Mouse (Mus musculus): Measurements from ENCODE around the gene Hcrtr1. TPM values are rescaled to one million over a fixed set of nuclear protein-coding genes. Genes with fewer than 3 reads are reported as not detected.

Hcrtr1 gene
- polyA plus RNA-seq, 1 experiment, result not detected

DNA sequence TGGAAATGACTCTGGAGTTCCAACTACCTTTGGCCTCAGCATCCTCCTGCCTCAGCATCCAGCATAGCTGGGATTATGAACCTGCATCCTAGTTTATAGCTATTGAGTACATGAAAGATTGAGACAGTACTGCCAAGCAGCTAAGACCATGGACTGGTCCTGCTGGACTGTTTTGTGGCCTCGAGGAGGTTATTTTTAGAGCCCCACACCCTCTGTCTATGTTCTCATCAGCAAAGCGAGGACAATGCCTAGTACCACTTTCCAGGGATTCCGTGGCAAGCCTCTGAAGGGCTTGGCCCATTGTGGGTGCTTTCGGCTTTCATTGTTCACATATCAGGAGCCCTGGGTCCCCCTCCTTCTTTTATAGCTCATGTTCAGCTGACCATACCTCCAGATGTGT, 31.2 kb upstream of the Hcrtr1 start:
- H3K27ac ChIP-seq (ENCODE audit: insufficient read depth, low read depth, low read length), result no peak overlapping the region
- no peak overlapping the region for H3K4me3 ChIP-seq (ENCODE audit: insufficient read depth, low read depth, low read length)
- TF ChIP-seq CTCF (IDR thresholded peaks at IDR 0.05; ENCODE audit: insufficient read depth, low read depth, low read length) (no peak), POLR2A (IDR thresholded peaks at IDR 0.05; ENCODE audit: insufficient read depth, low read depth, low read length) (no peak)
- WGBS, result 92% methylated on average over 4 of the region's 4 CpGs
- H3K4me1 ChIP-seq (ENCODE audit: control insufficient read depth, insufficient read depth, low read length), result peaks cover 29% of the 10 kb centered on the region

DNA sequence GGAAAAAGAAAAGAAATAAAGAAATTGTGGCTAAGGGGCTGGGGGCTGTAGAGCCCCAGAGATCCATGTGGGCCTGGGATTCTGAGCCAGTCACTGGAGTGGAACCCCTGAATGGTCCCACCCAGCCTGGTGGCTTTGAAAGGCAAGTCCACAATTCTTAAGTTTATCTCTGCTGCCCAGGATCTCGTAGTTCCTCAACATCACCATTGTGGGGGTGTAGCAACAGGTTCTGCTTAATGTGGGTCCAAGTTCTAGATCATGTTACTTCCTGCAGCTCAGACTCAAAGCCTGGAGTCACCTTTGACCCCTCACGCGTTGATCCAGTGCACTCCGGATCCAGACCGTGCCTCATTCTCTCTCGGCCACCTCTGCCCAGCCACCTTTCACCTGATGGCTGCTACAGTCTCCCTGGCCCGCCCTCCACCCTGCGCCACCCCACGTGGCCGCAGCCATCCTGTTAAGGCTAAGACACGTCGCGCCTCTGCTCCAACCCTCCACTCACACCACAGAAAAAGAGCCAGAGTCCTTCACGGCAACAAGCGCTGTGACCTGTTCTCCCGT, 30.3 kb upstream of the Hcrtr1 start:
- no peak overlapping the region for H3K4me3 ChIP-seq (ENCODE audit: insufficient read depth, low read depth, low read length)
- WGBS, result 91% methylated on average over 16 of the region's 16 CpGs
- no peak overlapping the region for H3K27ac ChIP-seq (ENCODE audit: insufficient read depth, low read depth, low read length)
- TF ChIP-seq POLR2A (IDR thresholded peaks at IDR 0.05; ENCODE audit: insufficient read depth, low read depth, low read length) (no peak), CTCF (IDR thresholded peaks at IDR 0.05; ENCODE audit: insufficient read depth, low read depth, low read length) (no peak)
- H3K4me1 ChIP-seq (ENCODE audit: control insufficient read depth, insufficient read depth, low read length), result peaks cover 21% of the 10 kb centered on the region

DNA sequence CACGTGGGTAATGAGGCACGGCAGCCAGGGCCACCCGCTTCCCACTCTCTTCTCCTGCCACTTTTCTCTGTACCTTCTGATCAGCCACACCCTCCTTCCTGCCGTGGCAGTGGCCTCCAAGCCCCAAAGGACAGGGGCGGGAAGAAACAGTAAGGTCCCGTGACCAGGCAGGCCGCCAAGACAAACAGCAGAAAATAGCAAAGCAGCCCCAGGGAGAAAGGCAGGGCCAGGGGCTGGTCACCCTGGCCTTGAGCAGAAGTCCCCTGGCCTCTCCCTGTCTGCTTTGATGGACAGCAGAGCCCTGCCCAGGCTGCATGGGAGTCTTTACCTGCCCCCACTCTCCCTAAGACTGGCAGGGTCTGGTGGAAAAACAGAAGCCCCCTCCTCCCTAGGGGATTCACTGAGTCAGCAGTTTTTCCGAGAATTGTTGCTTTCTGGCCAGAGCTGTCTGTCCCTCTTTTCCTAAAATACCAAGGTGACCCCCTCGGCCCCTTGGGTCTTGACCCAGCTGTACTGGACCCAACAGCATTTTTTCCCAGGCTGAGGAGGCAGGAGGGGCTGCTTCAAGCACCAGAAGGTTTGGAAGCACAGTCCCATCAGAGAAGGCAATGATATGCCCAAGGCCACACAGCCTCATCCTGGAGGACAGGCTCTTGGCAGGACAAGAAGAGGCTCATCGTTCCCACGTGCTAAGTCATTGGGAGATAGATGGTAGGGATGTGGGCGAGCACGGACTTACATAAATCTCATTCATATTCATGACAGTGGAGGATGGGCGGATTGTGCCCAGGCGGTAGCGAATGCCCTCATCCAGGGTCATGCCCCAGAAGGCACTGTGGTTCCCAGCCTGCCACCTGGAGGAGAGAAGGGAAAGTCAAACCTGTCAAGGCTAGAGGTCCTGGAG, 29.4 kb upstream of the Hcrtr1 start:
- WGBS, result 44% methylated on average over 16 of the region's 16 CpGs

DNA sequence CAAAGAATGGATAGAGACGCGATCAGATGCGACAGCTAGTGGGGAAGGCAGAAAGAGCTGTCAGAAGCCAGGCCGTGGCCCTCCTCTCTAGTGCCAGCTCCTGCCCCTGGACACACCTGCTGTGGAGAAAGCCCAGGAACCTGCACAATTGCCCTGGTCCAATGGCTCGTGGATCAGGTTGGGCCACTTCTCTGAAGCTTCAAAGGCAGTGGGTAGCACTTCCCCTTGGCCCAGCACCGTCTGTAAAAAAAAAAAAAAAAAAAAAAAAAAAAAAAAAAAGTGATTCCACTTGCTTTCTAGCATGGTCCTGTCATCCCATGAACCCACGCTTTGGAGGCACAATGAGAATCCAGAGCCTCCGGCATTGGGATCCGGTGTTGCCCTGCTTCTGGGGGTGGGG, 28.7 kb upstream of the Hcrtr1 start:
- Histone ChIP-seq H3K4me1 (ENCODE audit: control insufficient read depth, insufficient read depth, low read length) (peaks cover 25% of the 10 kb centered on the region), H3K4me3 (ENCODE audit: insufficient read depth, low read depth, low read length) (no peak overlapping the region), H3K27ac (ENCODE audit: insufficient read depth, low read depth, low read length) (no peak overlapping the region)
- WGBS, result 39% methylated on average over 9 of the region's 9 CpGs
- no peak for TF ChIP-seq POLR2A (IDR thresholded peaks at IDR 0.05; ENCODE audit: insufficient read depth, low read depth, low read length)
- no peak for TF ChIP-seq CTCF (IDR thresholded peaks at IDR 0.05; ENCODE audit: insufficient read depth, low read depth, low read length)

More for the DNA sequence above, 29.4 kb upstream of the Hcrtr1 start:
- TF ChIP-seq CTCF (IDR thresholded peaks at IDR 0.05; ENCODE audit: insufficient read depth, low read depth, low read length) (no peak), POLR2A (IDR thresholded peaks at IDR 0.05; ENCODE audit: insufficient read depth, low read depth, low read length) (no peak)
- Histone ChIP-seq H3K4me1 (ENCODE audit: control insufficient read depth, insufficient read depth, low read length) (peaks cover 20% of the 10 kb centered on the region), H3K4me3 (ENCODE audit: insufficient read depth, low read depth, low read length) (no peak overlapping the region), H3K27ac (ENCODE audit: insufficient read depth, low read depth, low read length) (no peak overlapping the region)

DNA sequence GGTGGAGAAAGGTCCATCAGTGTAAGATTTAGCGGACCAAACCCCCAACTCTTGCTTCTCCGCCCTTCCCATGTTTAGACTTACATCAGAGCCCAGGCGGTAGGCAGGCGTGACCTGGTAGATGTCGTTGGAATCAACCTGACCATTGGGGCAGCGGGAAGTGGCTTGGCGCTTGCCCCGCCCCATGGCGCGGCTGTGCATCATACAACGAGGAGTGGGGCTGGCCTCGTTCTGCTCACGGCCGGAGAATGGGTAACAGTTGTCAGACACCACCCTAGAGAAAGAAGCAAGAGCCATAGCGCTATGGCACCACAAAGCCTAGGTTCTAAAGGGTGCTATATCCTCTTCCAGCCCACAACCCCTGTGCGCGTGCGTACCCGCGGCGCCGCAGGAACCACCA, 28.2 kb upstream of the Hcrtr1 start:
- no peak overlapping the region for H3K4me3 ChIP-seq (ENCODE audit: insufficient read depth, low read depth, low read length)
- 79% methylated on average over 22 of the region's 22 CpGs for WGBS

DNA sequence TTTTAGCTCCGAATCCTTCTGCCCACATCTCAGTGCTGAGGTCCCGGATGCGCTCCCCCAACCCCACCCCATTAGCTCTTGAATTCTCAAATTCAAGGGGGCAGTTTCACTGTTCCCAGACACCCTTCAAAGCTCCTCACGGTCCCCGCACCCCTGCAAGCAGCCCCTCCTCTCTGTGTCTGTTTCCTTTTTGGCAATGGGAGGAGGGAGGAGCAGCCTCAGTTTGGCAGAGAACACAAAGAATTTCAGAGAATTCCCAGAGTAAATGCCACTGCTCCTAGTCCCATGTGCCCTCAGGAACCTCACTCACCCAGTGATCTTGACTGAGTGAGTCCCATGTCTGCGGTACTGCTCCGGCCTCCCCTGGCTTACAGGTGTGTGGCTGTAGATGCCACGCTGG, 27.4 kb upstream of the Hcrtr1 start:
- Histone ChIP-seq H3K4me3 (ENCODE audit: insufficient read depth, low read depth, low read length) (no peak overlapping the region), H3K4me1 (ENCODE audit: control insufficient read depth, insufficient read depth, low read length) (peaks cover 25% of the 10 kb centered on the region), H3K27ac (ENCODE audit: insufficient read depth, low read depth, low read length) (no peak overlapping the region)
- WGBS, result 77% methylated on average over 8 of the region's 8 CpGs
- TF ChIP-seq CTCF (IDR thresholded peaks at IDR 0.05; ENCODE audit: insufficient read depth, low read depth, low read length) (no peak), POLR2A (IDR thresholded peaks at IDR 0.05; ENCODE audit: insufficient read depth, low read depth, low read length) (no peak)

More for the DNA sequence above, 28.2 kb upstream of the Hcrtr1 start:
- TF ChIP-seq CTCF (IDR thresholded peaks at IDR 0.05; ENCODE audit: insufficient read depth, low read depth, low read length), result no peak
- Histone ChIP-seq H3K4me1 (ENCODE audit: control insufficient read depth, insufficient read depth, low read length) (peaks cover 25% of the 10 kb centered on the region), H3K27ac (ENCODE audit: insufficient read depth, low read depth, low read length) (no peak overlapping the region)

DNA sequence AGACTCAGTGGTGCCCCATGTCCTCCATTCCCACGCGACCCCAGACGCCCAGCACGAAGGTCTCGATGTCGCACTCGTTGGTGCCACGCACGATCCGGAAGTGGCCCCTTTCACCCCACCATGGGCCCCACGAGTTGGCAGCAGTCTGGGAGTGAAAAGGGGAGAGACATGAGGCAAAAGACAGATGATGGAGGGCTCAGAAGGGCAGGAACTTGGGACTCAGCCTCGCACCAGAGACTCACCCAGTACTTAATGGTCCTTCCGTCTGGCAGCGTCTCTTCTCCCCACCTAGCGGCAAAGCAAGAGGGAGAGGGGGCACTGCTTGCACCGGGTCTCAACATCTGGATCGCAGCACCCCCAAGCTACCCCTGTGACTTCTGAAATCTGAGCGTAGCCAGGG, 26.9 kb upstream of the Hcrtr1 start:
- 89% methylated on average over 18 of the region's 18 CpGs for WGBS
- TF ChIP-seq CTCF (IDR thresholded peaks at IDR 0.05; ENCODE audit: insufficient read depth, low read depth, low read length), result no peak
- Histone ChIP-seq H3K27ac (ENCODE audit: insufficient read depth, low read depth, low read length) (no peak overlapping the region), H3K4me1 (ENCODE audit: control insufficient read depth, insufficient read depth, low read length) (peaks cover 25% of the 10 kb centered on the region), H3K4me3 (ENCODE audit: insufficient read depth, low read depth, low read length) (no peak overlapping the region)

DNA sequence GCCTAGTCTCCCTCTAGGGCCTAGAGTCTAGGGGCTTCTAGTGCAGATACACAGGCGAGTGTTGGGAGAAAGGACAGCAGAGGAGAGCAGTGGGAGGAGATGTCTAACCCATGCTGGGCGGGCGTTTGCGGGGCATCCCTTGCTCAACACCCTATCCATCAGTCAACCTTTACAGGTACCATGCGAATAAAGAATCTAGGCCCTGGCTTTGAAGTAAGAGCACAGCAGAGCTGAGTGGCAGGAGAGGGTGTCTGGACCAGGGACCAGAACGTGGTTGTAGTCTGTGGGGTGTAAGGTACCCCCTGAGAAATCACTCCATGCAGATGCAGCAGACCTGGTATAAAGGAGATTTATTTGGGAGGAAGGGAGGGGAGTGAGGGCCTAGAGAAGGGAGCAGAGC, 25.0 kb upstream of the Hcrtr1 start:
- TF ChIP-seq CTCF (IDR thresholded peaks at IDR 0.05; ENCODE audit: insufficient read depth, low read depth, low read length) (no peak), POLR2A (IDR thresholded peaks at IDR 0.05; ENCODE audit: insufficient read depth, low read depth, low read length) (no peak)
- WGBS, result 93% methylated on average over 6 of the region's 6 CpGs
- peaks cover 25% of the 10 kb centered on the region for H3K4me1 ChIP-seq (ENCODE audit: control insufficient read depth, insufficient read depth, low read length)
- no peak overlapping the region for H3K4me3 ChIP-seq (ENCODE audit: insufficient read depth, low read depth, low read length)
- no peak overlapping the region for H3K27ac ChIP-seq (ENCODE audit: insufficient read depth, low read depth, low read length)

DNA sequence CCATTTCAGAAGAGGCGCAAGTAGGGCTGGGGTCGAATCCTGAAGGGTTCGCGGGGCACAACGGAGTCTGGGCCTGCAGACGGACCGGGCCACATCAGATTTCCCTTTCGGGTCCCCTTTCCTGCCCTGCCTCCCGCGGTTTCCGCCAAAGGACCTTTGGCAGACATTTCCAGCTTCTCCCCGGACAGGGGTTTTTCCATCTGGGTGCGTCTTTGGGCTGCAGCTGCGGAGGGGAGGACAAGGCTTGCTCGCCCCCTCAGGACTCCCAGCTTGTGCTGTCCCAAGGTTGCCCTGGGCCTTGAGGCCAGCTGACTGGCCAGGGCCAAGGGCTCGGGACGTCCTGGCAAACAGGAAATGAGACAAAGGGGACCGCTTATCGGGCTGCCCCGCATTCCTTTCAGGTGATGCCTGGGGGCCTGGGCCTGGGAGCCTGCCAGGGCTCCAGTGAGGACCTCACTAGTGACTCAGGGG, 24.3 kb upstream of the Hcrtr1 start:
- Histone ChIP-seq H3K27ac (ENCODE audit: insufficient read depth, low read depth, low read length) (no peak overlapping the region), H3K4me3 (ENCODE audit: insufficient read depth, low read depth, low read length) (no peak overlapping the region), H3K4me1 (ENCODE audit: control insufficient read depth, insufficient read depth, low read length) (peaks cover 19% of the 10 kb centered on the region)
- WGBS, result 44% methylated on average over 20 of the region's 20 CpGs
- no peak for TF ChIP-seq POLR2A (IDR thresholded peaks at IDR 0.05; ENCODE audit: insufficient read depth, low read depth, low read length)
- no peak for TF ChIP-seq CTCF (IDR thresholded peaks at IDR 0.05; ENCODE audit: insufficient read depth, low read depth, low read length)
